Mouse (Mus musculus) MEL-GATA-1-ER (cell line): ENCODE data around the gene Aptx.

Source experiments
- DNase-seq: peaks from one replicate; pipeline ENCODE4 v3.0.0-alpha.2; 2012; ENCODE audit warnings: low read depth; ENCODE audit errors: extremely low read depth

Aptx gene

GRCm38 (mm10) chr4:40673526-40673925 lies 29.5 kb downstream of the Aptx start:
- DNase-seq, result no peak

DNA sequence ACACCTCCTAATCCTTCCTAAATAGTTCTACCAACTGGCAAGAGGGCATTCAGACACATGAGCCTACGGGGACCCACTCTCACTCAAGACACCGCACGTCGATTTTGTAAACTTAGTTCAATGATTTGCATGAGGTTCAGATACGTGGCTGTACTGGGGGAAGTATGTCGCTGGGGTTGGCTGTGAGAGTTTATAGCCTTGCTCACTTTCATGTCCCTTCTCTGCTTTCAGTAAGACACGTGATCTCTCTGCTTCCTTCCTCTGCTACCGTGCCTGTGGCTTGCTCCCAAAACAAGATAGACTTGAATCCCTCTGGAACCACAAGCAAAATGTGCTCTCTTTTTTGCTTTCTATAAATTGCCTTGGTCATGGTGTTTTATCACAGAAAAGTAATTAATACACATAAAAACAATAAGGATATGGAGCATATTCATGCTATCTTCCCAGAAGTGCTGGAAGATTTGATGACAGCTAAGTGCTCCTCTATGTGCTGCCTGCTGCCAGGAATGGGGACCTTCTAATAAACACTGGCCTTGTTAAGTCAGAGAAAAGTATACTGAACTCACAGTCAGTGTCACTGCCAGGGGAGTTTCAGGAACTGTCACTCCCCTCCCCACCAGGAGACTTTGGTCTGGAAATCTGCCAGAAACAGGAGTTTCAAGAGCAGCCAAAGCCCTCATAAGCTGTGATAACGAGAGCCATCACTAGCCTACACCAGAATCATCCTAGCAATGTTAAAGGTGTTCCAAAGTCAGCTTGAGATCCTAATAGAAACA lies 36.6 kb downstream of the Aptx start:
- peak; percentile 46 for DNase-seq

DNA sequence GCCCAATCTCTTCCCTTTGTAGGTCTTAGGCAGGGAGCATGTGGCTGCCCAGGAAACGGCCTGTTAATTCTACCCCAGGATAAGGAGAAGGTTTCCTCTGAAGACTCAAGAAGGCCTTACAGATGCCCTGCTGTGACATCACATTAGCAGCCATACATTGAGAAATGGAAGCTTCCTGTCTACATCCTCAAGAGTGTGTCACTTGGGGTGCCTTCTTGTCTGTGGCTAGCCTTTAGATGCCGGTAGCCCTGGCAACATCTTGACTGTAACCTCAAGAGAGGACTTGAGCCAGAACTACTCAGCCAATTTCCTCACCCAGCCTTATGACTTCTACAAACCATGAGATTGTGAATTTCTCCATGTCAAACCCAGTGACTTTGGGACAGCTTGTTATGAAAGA lies 51.9 kb downstream of the Aptx start:
- no peak for DNase-seq

- peak; percentile 6 for DNase-seq
These were observed 53.9 kb downstream of the Aptx start for GRCm38 (mm10) chr4:40649111-40649510.

DNA sequence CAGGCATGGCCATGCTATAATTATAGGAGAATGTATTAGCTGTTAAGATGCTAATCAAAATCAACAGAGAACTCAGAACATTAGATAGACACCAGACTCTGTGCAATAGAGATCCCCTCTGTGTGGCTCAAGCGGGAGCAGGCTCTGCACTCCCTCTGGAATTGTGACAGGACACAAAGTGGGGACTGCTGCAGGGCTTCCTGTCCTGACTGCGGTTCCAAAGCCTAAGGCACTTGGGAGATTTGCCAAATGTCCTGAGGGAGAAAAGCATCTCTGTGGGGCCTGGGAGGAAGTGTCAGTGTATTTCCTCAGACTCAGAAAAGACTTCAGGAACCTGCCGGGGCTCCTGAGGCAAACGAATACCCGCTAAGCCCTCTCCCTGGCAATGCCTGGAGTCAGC lies 59.4 kb downstream of the Aptx start:
- no peak for DNase-seq

DNA sequence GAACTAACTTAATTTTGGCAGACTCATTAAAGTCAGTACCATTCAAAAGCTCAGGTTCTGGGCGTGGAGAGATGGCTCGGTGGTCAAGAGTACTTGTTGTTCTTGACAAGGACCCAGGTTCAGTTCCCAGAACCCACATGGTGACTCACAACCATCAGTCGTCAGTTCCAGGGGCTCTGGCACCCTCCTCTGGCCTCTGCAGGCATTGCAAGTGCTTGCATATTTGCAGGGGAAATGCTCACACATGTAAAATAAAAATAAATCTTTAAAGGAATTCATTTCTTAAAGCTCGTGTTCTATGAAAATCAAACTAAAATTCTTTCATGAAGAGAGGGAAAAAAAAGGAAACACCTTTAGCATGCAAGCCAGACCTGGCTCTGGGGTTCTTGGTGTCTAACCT lies 62.0 kb downstream of the Aptx start:
- DNase-seq, result no peak
